Mouse (Mus musculus) heart, adult 18-20 months (tissue): ENCODE measurements at regions not wholly inside any gene's neighbourhood (a gene's known extent, or its start where the extent isn't known, plus 50 kb on each side); places are given as distances from the start of the nearest gene placed in this dataset.

ENCODE experiments used
- DNase-seq, 2 experiments: peaks; one replicate each; pipeline ENCODE4 v3.0.0; 2021 to 2022; ENCODE audit warnings: mixed read lengths in 1 of 2

DNA sequence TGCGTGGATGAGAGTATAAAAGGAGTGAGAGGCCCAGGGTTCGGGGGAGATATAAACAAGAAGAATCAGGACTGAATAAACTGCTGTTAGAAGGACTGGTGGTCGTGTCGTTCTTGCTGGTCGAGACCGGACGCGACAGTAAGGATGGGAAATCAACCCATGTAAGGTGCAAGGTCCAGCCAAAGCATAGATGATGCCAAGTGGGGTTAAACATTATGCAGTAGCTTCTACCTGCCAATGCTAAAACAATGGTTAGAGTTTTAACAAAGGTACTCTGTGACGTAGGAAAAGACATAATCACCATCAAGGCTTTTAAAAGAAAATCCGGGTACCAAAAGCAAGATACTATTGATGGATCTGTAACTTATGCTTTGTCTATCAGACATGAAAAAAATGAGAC, 58.4 kb upstream of the Tmc1 start:
- DNase-seq = no peak

GRCm38 (mm10) chr19:21009607-21010006, 55.6 kb upstream of the Tmc1 start:
- DNase-seq = no peak

- no peak for DNase-seq
Measured at GRCm38 (mm10) chr19:21004411-21004810, 50.4 kb upstream of the Tmc1 start.
